Mouse (Mus musculus): Measurements from ENCODE around the gene Mamld1. TPM values are rescaled to one million over a fixed set of nuclear protein-coding genes. Genes with fewer than 3 reads are reported as not detected.

Gene Mamld1
- polyA plus RNA-seq, 1 experiment from 2014 or later = 0.63 TPM

- DNase-seq (ENCODE audit: low spot score) (no peak), ATAC-seq (replicated peaks; ENCODE audit: low FRiP score) (no peak)
- 96% methylated on average over 4 of the region's 4 CpGs for WGBS
- Histone ChIP-seq H3K4me1 (replicated peaks; ENCODE audit: control insufficient read depth, insufficient read depth, low read length) (no peaks in the 10 kb centered on the region), H3K4me3 (ENCODE audit: low read depth, low read length) (no peak overlapping the region), H3K36me3 (ENCODE audit: control insufficient read depth, insufficient read depth, low read length) (no peaks in the 10 kb centered on the region), H3K27me3 (replicated peaks; ENCODE audit: control insufficient read depth, insufficient read depth, low read length) (peaks cover 4% of the 10 kb centered on the region; the same call in 1 of the 2 replicates), H3K9me3 (ENCODE audit: control insufficient read depth, low read length) (no peaks in the 10 kb centered on the region), H3K27ac (ENCODE audit: low read depth, low read length) (no peak overlapping the region), H3K9ac (ENCODE audit: low read depth, low read length) (no peak overlapping the region), H3K4me2 (no peak overlapping the region)
Observed at GRCm38 (mm10) chrX:71183671-71184070, 133.6 kb downstream of the Mamld1 start.

DNA sequence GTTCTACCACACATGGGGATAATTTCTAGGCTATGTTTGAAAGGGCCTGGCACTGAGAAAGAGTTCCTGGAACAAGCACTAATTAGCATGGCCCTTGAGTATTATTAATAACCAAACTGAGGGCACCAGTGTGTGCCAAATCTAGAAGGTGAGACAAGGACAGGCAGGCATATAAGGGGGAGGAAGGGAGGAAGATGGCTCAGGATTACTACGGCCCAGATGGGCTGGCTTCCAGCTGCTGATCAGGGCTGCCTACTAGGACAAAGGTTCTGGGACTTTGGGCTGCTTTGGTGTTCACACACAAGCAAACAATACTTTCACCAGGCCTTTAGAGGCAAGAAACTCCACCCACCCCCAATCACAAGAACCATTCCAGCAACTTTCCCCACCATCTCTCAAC lies 136.3 kb downstream of the Mamld1 start:
- ATAC-seq (replicated peaks; ENCODE audit: low FRiP score) = no peak
- no peaks in the 10 kb centered on the region for H3K36me3 ChIP-seq (ENCODE audit: control insufficient read depth, insufficient read depth, low read length)
- no peak for DNase-seq (ENCODE audit: low spot score)
- H3K9ac ChIP-seq (ENCODE audit: low read depth, low read length) = no peak overlapping the region
- 86% methylated on average over 1 of the region's 1 CpGs for WGBS
- no peaks in the 10 kb centered on the region for H3K4me1 ChIP-seq (replicated peaks; ENCODE audit: control insufficient read depth, insufficient read depth, low read length)
- H3K9me3 ChIP-seq (ENCODE audit: control insufficient read depth, low read length) = no peaks in the 10 kb centered on the region
- no peak overlapping the region for H3K27ac ChIP-seq (ENCODE audit: low read depth, low read length)
- H3K4me2 ChIP-seq = no peak overlapping the region
- H3K4me3 ChIP-seq (ENCODE audit: low read depth, low read length) = no peak overlapping the region
- peaks cover 4% of the 10 kb centered on the region; the same call in 1 of the 2 replicates for H3K27me3 ChIP-seq (replicated peaks; ENCODE audit: control insufficient read depth, insufficient read depth, low read length)

DNA sequence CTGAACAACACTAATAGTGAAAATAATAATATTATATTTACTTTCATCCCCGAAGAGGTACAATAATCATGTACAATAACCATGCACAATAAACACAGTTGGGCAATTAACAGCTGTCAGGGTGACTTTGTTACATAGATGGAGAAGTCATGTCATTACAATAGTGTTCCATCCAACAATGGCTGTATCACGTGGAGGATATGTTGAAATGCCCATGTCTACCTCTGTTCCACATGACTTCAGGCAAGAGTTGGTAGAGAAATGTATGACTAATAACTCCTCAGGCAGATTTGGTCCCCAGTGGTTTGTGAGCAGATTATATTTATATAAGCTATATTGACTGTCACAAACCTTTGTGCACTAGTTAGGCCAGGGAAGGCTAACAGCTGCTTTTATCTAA lies 154.7 kb downstream of the Mamld1 start:
- Histone ChIP-seq H3K4me2 (no peak overlapping the region), H3K27me3 (replicated peaks; ENCODE audit: control insufficient read depth, insufficient read depth, low read length) (no peaks in the 10 kb centered on the region; the same call in 1 of the 2 replicates), H3K9ac (ENCODE audit: low read depth, low read length) (no peak overlapping the region), H3K4me3 (ENCODE audit: low read depth, low read length) (no peak overlapping the region), H3K27ac (ENCODE audit: low read depth, low read length) (no peak overlapping the region), H3K9me3 (ENCODE audit: control insufficient read depth, low read length) (no peaks in the 10 kb centered on the region), H3K36me3 (ENCODE audit: control insufficient read depth, insufficient read depth, low read length) (no peaks in the 10 kb centered on the region), H3K4me1 (replicated peaks; ENCODE audit: control insufficient read depth, insufficient read depth, low read length) (no peaks in the 10 kb centered on the region)
- WGBS = 72% methylated on average over 2 of the region's 2 CpGs
- ATAC-seq (replicated peaks; ENCODE audit: low FRiP score) (no peak), DNase-seq (ENCODE audit: low spot score) (no peak)

Other genes with a start within 250 kb of the Mamld1 start
- gene Mtm1, start 160.5 kb downstream of the Mamld1 start, polyA plus RNA-seq (2014; fragmentation: Nextera tagmentation; extraction: Ambion mirVana) = 4.6 and 4.8 TPM in 2 replicates

Data from liver, embryonic 11.5 days (tissue).